Mouse (Mus musculus) spleen, adult 18-20 months (tissue): Measurements from ENCODE around the gene Ice2.

Experiments
- DNase-seq, 2 experiments: peaks; one replicate each; pipeline ENCODE4 v3.0.0; 2022; ENCODE audit warnings: mixed read lengths in 2 of 2

Ice2 gene

DNA sequence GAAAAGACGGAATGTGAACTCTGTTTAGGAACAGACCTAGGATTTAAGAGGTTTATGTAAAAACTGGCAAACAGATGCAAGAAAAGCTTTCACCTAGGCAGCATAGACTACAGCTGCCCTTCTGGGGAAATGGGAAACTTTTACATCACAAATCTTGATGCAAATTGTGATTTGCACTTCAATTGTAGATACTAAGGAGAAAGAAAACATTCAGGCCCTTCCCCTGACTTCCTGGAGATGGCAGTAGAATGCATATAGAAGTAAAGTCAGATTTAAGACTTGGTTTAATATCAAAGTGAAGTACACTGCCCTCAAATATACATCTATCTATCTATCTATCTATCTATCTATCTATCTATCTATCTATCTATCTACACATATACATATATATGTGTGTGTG lies 21.8 kb downstream of the Ice2 start:
- DNase-seq = no peak

DNA sequence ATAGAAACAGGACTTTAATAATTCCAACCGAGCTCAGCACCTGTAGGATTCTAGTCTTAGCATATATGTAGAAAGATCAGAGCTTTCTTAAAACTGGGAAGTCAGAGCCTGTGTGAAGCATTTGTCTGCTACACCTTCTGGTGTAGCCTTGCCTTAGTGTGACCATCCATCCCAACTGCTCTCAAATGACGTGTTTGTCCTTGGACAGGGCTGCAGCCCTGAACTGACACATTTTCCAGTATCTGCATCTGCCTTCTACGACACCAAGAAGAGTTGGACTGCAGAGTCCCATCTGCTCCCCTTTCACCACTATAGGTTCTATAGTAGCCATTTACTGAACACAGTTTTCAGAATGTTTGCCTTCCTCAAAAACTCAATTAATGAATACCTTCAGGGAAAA lies 32.8 kb downstream of the Ice2 start:
- no peak for DNase-seq

- no peak for DNase-seq
Measured at GRCm38 (mm10) chr9:69431863-69432555, 34.3 kb downstream of the Ice2 start.

DNA sequence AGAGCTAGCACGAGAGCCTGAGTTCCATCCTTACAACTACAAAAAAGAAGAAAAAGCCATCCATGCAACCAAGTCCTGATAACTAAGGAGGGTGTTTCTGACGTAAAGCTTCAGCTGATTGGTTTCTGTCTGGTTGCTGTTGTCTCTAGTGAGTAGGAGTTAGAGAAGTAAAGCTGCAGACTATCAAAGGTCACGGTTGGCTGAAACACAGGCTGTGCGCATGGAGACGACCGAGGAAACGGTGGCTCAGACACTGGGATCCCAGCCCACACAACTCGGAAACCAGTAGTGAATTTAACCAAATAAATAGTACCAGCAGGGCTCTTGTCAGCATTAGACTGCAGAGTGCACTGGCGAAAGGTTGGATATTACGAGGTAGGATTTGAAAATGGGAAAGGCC lies 37.5 kb downstream of the Ice2 start:
- DNase-seq = no peak

DNA sequence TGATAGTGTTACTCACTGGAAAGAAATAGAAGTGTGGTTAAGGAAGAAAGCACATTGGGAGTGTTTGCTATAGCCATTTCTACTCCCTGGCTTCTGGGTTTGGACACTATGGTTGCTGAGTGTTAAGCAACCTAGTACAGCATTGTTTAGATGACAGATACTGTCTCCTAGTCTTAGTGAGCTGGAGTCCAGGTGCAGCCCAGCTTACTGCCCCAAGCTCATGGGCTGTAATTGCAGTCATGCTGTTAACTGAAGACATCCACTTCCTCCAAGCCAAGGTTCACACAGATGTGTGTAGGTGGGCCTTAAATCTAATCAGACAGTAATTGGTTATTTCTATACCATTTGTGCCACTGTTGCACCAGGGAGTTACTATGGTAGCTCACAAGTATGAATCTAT lies 38.0 kb downstream of the Ice2 start:
- no peak for DNase-seq

GRCm38 (mm10) chr9:69439805-69440357 lies 42.2 kb downstream of the Ice2 start:
- no peak for DNase-seq

DNA sequence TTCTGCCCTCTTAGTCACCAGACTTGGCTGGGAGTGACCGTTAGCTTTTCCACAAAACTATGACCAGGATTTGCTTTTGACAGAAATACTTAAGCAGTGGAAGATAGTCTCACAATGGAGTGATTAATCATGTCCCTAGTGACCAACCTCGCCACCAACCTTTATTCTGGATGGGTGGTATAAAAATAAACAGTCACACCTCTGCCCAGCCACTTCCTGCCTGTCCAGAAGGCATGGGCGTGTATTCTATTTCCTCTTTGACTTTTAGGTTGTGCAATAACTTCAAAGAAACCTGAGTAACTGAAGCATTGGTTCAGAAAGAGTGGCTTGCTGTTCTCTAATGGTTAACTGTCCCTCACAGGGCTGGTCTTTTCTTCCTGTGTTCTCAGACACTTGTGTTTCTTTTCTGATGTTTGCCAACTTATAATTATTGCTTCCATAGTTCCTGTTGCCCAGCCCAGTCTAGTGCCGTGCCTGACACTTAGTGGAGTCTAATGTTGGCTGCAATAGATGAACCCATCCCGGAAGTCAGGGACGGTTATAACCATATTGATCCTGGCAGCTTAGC lies 44.8 kb downstream of the Ice2 start:
- no peak for DNase-seq

DNA sequence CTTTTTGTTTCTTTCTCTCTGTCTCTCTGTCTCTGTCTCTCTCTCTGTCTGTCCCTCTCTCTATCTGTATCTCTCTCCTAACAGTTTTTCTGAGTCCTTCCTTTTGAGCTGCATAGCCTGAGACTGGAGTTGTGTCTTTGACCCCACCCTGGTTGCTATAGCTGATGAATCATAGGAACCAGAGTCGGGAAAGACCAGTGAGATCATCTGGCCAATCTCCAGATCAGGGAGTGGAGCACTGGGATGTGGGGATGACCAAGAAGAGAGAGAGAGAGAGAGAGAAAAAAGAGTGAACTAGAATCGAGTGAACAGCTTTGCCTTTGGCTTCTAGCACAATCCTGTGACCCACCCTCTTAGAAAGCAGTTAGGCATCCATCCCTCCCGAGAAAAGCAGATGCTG lies 45.5 kb downstream of the Ice2 start:
- no peak for DNase-seq

DNA sequence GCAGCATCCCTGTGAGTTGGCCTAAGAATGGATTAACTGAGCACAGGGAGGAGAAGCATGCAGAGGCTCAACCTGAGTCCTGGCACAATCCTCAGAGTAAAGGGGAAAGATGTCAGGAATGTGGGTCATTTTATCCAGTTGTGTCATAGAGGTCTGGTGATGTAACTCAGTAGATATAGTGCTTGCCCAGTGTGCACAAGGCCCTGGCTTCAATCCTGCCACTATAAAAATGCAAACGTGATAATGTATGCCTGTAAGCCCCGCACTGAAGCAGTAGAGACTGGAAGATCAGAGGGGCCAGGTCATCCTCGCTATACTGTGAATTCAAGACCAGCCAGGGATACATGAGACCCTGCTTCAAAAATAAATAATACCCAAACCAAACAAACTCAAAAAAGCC lies 51.1 kb downstream of the Ice2 start:
- DNase-seq = no peak

- DNase-seq = no peak
Measured at GRCm38 (mm10) chr9:69450636-69451035, 52.9 kb downstream of the Ice2 start.

DNA sequence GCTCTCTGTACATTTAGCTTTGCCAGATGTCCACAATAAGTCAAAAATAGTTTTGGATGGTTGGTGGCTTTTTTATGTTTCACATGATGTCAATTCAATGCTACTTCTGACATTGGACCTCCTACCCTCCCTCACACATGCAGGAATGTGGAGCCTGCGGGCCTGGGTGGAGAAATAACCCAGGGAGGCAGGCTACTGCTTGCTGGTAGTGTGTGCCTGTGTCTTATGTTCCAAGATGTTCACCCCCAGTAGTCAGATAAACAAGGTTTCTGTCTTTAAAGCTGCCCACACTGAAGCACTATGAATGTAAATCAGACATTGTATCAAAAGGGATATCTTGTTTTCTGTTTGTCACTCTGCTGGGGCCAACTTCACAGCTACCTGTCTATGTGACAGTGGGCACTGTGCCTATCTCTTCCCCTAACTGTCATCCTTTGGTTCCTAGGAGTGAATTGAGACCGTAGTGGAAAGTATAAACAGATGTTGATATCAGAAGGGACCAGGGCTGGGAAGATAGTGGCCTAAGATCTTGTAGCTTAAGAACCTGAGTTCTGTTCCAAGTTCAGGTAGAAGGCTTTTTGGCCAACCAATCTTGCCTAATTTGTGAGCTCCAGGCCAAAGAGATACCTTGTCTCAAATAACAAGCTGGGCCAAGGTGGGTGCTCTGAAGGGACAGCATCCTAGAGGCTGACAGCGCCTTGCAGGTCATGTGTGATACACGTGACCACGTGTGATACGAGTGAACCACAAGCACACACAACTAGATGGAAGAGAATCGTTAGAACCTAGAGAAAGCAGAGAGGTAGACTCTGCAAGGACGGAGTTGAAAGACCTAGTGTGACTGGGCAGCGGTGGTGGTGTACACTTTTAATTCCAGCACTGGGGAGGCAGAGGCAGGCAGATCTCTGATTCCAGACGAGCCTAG lies 54.4 kb downstream of the Ice2 start:
- DNase-seq = no peak

DNA sequence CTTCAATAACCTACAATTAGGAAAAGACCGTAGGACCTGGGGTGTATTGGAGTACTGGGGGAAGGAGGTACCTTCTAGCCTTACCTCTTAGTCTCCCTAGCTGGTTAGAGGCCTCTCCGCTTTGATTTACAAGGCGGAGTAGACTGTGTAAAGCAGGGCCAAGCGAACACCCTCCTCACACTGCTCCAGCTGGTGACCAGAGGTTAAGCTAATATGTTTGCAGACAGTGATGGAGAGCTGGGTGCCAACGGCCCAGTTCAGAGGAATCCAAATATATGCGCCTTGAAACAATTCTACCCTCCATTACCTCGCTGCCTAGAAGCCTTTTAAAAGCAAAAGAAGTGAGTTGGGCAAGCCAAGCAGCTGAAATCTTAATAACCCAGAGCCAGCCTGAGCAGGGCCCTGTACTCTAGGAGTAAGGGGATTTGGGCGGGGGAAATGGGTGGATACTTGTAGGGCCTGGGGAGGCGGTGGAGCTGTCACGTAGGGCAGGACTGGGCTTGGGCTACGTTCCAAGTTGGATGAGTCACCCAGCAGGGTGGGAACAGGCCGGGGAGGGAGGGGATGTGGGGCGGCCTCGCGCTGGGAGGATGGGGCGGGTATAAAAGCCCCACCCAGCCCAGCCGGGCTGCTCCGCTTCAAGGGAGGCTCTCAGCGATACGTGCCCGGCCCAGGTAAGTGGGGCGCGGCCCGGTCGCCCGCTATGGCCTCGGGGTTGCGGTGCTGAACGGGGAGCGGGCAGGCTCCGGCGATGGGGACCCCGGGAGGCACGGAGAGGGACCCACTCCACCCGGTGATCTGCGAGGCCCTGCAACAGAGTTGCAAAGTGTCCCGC lies 55.6 kb downstream of the Ice2 start, which contains the start of gene Anxa2:
Gene Anxa2, plus strand, starts transcription at position 555 of the 835 bp plus-strand sequence.
- peak; percentile 35 to 47 for DNase-seq

GRCm38 (mm10) chr9:69453901-69454666 lies 56.4 kb downstream of the Ice2 start:
- DNase-seq = peak in 1 of 2 experiments; percentile 31

GRCm38 (mm10) chr9:69454691-69455090 lies 57.0 kb downstream of the Ice2 start:
- DNase-seq = no peak

DNA sequence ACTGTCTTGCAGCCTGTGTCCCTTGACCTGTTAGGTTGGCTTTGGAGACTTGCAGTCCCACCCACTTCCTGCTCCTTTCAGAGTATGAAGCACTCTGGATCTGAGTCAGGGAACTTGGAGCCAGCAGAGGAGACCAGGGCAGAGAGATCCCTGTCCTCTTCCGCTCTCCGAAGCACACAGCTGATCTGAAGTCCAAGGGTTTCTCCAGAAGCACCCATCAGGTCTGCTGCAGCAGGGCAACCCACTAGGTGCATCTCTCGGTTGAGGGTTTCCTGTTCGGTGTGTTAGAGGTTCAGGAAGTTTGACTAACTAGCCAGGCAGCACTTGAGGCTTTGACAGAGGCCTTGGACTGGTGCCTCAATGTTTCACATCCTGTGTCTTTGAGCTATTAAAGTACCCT lies 57.7 kb downstream of the Ice2 start:
- no peak for DNase-seq

GRCm38 (mm10) chr9:69456406-69457075 lies 58.8 kb downstream of the Ice2 start:
- no peak for DNase-seq

DNA sequence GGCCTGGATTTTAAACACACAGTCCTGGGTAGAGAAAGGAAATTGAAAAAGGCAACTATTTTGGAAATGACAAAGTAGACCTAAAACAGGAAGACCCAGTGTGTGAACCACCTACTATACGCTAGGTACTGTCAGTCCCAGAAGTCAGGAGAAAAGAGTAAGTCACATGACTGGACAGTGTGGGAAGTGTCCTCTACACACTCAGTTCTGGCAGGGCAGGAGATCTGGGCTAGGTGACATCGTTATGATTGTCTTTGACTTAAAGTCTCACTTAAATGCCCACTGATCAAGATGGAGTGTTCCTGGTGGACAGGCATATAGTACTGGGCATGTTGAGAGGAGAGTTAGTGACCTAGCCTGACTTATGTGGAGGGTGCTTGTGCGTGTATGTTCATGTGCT lies 59.4 kb downstream of the Ice2 start:
- no peak for DNase-seq

- no peak for DNase-seq
Measured at GRCm38 (mm10) chr9:69457747-69458625, 60.3 kb downstream of the Ice2 start.

DNA sequence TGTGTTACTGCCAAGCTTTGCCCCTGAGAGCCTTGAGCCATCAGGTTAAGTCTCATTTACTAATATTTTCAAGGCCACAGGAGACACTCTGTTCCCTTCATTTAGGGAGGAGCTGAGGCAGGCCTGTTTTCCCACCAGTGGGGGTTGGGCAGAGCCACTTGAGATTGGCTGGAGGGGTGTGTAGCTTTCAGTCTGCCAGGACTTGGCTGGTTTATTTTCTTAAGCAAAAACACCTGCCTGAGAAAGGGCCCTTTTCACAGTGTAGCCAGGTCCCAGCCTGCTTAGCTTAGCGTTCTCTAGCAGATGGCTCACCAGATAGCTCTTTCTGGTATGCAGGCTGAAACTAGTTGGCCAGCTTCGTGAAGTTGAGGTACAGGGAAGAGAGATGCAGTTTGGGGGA lies 61.3 kb downstream of the Ice2 start:
- DNase-seq = no peak

DNA sequence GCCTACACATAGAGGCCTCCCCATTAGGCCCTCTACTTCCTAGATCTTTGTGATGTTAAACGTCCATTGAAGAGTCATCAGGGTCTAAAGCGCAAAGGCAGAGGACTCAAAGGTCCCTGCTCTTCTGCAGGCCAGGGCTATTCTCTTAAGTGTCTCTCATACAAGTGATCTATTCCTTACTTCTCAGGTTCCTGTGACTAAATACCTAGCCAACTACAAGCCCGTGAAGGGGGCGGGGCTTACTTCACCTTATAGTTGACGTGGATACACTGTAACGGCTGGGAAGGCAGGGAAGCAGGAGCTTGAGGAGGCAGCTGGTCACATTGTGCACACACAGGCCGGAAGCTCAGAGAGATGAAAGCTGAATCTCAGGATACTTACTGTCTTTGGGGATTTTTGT lies 62.2 kb downstream of the Ice2 start:
- no peak for DNase-seq
